Mouse (Mus musculus): ENCODE results near the gene Ginm1. TPM values are rescaled to one million over a fixed set of nuclear protein-coding genes. Genes with fewer than 3 reads are reported as not detected.
A peak's percentile ranks its signal among the peaks of the same experiment; 100 is the strongest.

Gene Ginm1
- polyA plus RNA-seq, 1 experiment from 2014 or later, result 100 TPM

DNA sequence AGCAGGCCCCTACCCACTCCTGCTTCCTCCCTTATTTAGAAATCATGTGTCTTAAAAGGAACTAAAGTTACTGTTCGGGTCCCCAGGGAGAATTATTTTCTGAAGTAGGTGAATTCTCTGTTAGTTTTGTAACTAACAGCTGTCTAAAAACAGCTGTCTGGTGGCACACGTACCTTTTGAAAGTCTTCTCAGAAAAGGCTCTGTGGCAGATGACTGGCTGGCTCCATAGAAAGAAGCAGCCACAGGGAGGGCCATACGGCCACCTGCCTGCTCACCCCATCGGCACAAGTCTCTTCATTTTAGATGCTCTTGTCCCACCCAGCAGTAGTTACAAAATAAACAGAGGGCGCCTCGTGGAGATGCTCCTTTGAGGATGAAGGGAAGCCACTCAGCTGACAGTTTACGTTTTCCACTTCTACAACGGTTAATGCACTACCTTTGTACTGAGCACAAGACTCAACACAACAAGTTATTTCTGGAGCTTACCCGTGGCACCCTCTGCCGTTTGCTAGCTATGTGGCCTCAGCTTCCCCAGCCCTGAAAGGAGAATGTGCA is 42.1 kb upstream of the Ginm1 start:
- no peaks in the 10 kb centered on the region for H3K27me3 ChIP-seq (ENCODE audit: insufficient read depth, low read length)
- H3K4me2 ChIP-seq (replicated peaks; ENCODE audit: low read depth, low read length), result no peak overlapping the region
- no peak overlapping the region for H3K9ac ChIP-seq (replicated peaks; ENCODE audit: low read length)
- no peak for ATAC-seq (ENCODE audit: low FRiP score, low TSS enrichment)
- H3K4me1 ChIP-seq (ENCODE audit: insufficient read depth, low read length), result peaks cover 11% of the 10 kb centered on the region
- H3K4me3 ChIP-seq (ENCODE audit: low read length), result no peak overlapping the region
- no peaks in the 10 kb centered on the region for H3K36me3 ChIP-seq (ENCODE audit: insufficient read depth, low read length)
- 68% methylated on average over 10 of the region's 10 CpGs for WGBS
- H3K27ac ChIP-seq (ENCODE audit: low read length), result no peak overlapping the region
- H3K9me3 ChIP-seq (ENCODE audit: low read length), result no peaks in the 10 kb centered on the region

DNA sequence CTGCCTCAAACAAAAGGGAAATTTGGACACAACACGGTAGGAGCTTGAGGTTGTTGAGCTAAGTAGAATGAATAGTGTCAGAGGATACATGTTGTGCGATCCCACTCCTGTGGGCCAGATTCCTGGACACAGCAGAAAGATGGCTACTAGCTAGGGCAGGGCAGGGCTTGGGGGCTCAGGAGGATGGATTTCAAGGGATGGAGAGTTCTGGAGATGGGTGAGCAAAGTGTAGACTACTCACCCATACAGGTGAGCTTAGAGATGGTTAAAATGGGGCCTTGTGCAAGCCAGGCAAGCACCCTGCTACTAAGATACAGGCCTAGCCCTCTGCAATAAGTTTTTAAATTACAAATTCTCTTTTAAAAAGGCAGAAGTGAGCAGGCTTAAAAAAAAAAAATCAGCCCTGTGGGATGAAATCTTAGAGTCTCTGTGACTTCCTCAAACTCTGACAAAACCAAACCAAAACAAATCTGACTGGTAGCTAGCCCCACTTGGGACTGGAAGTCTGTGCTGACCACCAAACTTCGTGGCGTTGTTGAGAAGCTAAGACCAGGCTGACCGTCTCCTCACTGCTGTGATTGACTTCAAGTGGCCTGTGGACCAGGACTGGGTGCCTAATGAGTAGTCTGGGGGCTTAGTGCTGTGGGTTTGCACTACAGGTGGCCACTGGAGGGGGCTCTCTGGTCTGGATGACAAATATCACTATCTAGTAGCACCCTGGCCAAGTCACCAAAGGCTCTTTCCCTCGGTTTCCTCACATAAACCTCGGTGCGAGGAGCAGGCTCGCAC is 40.9 kb upstream of the Ginm1 start:
- Histone ChIP-seq H3K27ac (ENCODE audit: low read length) (no peak overlapping the region), H3K4me1 (ENCODE audit: insufficient read depth, low read length) (peaks cover 11% of the 10 kb centered on the region), H3K9me3 (ENCODE audit: low read length) (no peaks in the 10 kb centered on the region), H3K27me3 (ENCODE audit: insufficient read depth, low read length) (no peaks in the 10 kb centered on the region), H3K4me3 (ENCODE audit: low read length) (no peak overlapping the region), H3K4me2 (replicated peaks; ENCODE audit: low read depth, low read length) (no peak overlapping the region), H3K9ac (replicated peaks; ENCODE audit: low read length) (no peak overlapping the region), H3K36me3 (ENCODE audit: insufficient read depth, low read length) (no peaks in the 10 kb centered on the region)
- ATAC-seq (ENCODE audit: low FRiP score, low TSS enrichment), result no peak
- WGBS, result 87% methylated on average over 9 of the region's 9 CpGs

DNA sequence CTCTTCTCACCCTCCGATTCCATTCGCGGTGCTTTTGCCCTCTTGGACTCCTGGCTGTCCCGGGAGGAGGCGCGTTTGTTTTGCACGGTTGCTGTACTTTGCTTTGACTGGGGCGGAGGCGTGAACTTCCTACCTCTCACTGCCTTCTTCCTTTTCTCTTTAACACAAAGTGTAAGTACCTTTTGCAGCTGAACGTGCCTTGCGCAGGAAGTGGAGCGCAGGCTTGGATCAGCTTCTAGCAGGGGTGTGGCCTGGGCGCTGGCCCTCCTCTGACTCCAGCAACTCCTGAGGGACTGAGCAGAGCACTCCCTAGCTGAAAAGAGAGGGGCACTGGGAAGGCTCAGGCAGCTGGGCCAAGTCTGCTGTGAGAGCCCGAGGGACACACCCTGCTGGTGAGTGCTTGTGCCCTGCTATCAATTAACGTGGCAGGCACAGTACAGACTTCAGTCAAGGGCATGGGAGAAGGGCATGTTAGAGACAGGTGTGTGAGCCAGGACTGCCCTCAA is 39.6 kb upstream of the Ginm1 start, which contains the start of gene Zc3h12d:
Zc3h12d (plus strand) TSS at position 300 of the 506 bp plus-strand sequence.
- no peaks in the 10 kb centered on the region for H3K9me3 ChIP-seq (ENCODE audit: low read length)
- under 1% methylated on average over 15 of the region's 15 CpGs for WGBS
- peaks cover 11% of the 10 kb centered on the region for H3K4me1 ChIP-seq (ENCODE audit: insufficient read depth, low read length)
- no peaks in the 10 kb centered on the region for H3K27me3 ChIP-seq (ENCODE audit: insufficient read depth, low read length)
- peak; percentile 94 for ATAC-seq (ENCODE audit: low FRiP score, low TSS enrichment)
- peak within 1 kb of the TSS; percentile 63 for H3K4me2 ChIP-seq (replicated peaks; ENCODE audit: low read depth, low read length)
- H3K27ac ChIP-seq (ENCODE audit: low read length), result no peak within 1 kb of the TSS
- H3K9ac ChIP-seq (replicated peaks; ENCODE audit: low read length), result peak within 1 kb of the TSS; percentile 51
- H3K4me3 ChIP-seq (ENCODE audit: low read length), result peak within 1 kb of the TSS; percentile 39
- H3K36me3 ChIP-seq (ENCODE audit: insufficient read depth, low read length), result no peaks in the 10 kb centered on the region

DNA sequence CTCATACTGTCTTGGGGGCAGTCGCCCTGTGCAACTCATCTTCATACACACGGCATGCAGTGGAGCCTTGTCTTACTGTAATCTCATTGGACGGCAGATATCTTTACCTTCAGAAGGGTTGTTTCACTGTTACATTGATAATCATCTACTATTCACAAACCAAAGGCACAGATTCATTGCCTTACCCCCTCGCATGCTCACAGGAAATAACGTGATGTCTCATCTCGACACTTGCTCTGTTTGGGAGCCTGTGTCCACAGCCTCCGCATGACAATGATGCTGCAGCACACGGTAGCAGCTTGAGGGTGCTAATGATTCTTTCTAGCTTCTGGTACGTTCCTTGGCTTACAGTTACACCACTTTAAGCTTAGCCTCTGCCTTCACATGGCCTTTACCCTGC is 33.5 kb upstream of the Ginm1 start:
- H3K4me2 ChIP-seq (replicated peaks; ENCODE audit: low read depth, low read length), result no peak overlapping the region
- no peaks in the 10 kb centered on the region for H3K9me3 ChIP-seq (ENCODE audit: low read length)
- H3K9ac ChIP-seq (replicated peaks; ENCODE audit: low read length), result no peak overlapping the region
- no peak for ATAC-seq (ENCODE audit: low FRiP score, low TSS enrichment)
- no peak overlapping the region for H3K4me3 ChIP-seq (ENCODE audit: low read length)
- H3K27me3 ChIP-seq (ENCODE audit: insufficient read depth, low read length), result no peaks in the 10 kb centered on the region
- no peak overlapping the region for H3K27ac ChIP-seq (ENCODE audit: low read length)
- H3K4me1 ChIP-seq (ENCODE audit: insufficient read depth, low read length), result no peaks in the 10 kb centered on the region
- WGBS, result 93% methylated on average over 9 of the region's 9 CpGs
- peaks cover 20% of the 10 kb centered on the region for H3K36me3 ChIP-seq (ENCODE audit: insufficient read depth, low read length)

DNA sequence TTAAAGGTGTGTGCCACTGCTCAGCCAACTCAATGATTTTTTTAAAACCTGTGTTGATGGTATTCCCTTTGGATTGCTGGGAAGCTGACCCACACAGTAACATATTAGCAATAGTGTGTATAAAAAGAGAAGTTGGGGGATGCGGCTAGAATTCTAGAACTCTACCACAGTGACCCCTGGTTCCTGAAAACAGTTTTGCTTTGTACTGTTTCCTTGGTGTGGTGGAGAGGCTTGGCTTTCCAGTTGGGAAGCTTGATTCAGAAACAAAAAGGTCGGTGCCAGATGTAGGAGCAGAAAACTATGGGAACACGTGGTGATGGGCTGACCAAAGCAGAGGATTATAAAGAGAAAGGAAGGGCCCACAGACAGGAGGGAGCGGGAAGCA is 32.6 kb upstream of the Ginm1 start:
- H3K9me3 ChIP-seq (ENCODE audit: low read length), result no peaks in the 10 kb centered on the region
- ATAC-seq (ENCODE audit: low FRiP score, low TSS enrichment), result no peak
- no peak overlapping the region for H3K27ac ChIP-seq (ENCODE audit: low read length)
- H3K4me3 ChIP-seq (ENCODE audit: low read length), result no peak overlapping the region
- H3K4me1 ChIP-seq (ENCODE audit: insufficient read depth, low read length), result no peaks in the 10 kb centered on the region
- H3K9ac ChIP-seq (replicated peaks; ENCODE audit: low read length), result no peak overlapping the region
- WGBS, result 91% methylated on average over 4 of the region's 4 CpGs
- H3K36me3 ChIP-seq (ENCODE audit: insufficient read depth, low read length), result peaks cover 24% of the 10 kb centered on the region
- no peaks in the 10 kb centered on the region for H3K27me3 ChIP-seq (ENCODE audit: insufficient read depth, low read length)
- no peak overlapping the region for H3K4me2 ChIP-seq (replicated peaks; ENCODE audit: low read depth, low read length)

DNA sequence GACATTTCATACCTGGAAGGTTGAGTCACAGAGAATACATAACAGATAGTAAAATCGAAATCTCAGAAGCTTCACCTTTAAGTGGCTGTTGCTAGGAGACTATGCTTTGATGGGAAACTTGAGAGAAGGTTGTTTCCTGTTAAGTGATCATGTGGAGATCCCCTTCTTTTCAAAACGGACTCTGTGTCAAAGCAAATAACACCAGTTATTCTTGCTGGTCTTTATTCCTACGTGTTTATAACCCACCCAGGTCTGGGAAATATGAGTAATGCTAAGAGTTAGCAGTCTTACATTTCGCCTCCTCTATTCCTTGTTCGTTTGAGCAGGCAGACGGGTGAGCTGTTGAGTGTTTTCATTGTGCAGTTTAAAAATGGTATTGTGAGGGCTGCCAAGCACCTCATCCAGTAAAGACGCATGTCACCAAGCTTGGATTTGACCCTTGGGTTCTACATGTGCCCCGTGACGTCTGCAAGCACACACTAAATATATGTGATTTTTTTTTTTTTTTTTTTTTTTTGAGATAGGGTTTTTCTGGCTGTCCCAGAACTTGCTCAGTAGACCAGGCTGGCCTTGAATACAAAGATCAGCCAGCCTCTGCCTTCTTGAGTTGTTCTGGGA is 32.1 kb upstream of the Ginm1 start:
- H3K4me2 ChIP-seq (replicated peaks; ENCODE audit: low read depth, low read length), result no peak overlapping the region
- H3K9me3 ChIP-seq (ENCODE audit: low read length), result no peaks in the 10 kb centered on the region
- no peak for ATAC-seq (ENCODE audit: low FRiP score, low TSS enrichment)
- H3K9ac ChIP-seq (replicated peaks; ENCODE audit: low read length), result no peak overlapping the region
- H3K4me1 ChIP-seq (ENCODE audit: insufficient read depth, low read length), result no peaks in the 10 kb centered on the region
- no peak overlapping the region for H3K27ac ChIP-seq (ENCODE audit: low read length)
- no peak overlapping the region for H3K4me3 ChIP-seq (ENCODE audit: low read length)
- WGBS, result 72% methylated on average over 9 of the region's 9 CpGs
- no peaks in the 10 kb centered on the region for H3K27me3 ChIP-seq (ENCODE audit: insufficient read depth, low read length)
- peaks cover 27% of the 10 kb centered on the region for H3K36me3 ChIP-seq (ENCODE audit: insufficient read depth, low read length)

DNA sequence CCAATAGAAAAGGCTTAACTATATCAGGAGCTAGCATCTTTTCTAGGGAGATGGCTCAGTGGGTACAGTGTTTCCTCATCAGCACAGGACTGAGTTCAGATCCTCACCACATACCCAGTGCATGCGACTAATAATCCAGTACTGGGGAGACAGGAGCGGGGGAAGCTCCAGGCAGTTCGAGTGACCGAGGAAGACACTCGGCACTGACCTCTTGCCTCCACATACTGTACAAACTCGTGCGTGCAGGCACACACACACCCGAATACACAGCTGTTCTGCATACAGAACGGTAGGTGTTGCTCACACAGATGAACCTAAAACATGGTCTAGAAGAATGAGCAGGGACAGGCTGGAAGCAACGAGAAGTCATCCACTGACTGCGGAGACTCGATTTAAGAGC is 29.4 kb upstream of the Ginm1 start:
- no peak for ATAC-seq (ENCODE audit: low FRiP score, low TSS enrichment)

DNA sequence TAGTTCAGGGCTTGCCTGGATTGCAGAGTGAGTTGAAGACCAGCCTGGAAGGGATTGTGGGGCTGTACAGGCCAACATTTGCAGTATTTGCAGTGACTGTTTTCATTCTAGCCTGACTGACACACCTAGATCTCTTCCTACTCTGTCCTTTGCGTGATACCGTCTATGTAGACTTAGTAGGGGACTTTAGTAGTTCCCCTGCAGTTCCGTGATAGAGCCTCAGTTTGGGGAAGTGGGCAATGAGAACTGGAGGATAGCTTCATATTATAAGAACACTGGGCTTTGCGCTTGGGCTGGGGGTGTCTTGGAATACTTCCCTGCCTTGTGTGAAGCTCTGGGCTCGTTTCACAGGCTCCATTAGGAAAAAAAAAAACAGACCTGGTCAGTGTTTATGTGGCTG is 27.5 kb upstream of the Ginm1 start:
- 94% methylated on average over 5 of the region's 5 CpGs for WGBS
- H3K27me3 ChIP-seq (ENCODE audit: insufficient read depth, low read length), result no peaks in the 10 kb centered on the region
- no peak overlapping the region for H3K4me2 ChIP-seq (replicated peaks; ENCODE audit: low read depth, low read length)
- no peak overlapping the region for H3K9ac ChIP-seq (replicated peaks; ENCODE audit: low read length)
- no peaks in the 10 kb centered on the region for H3K9me3 ChIP-seq (ENCODE audit: low read length)
- ATAC-seq (ENCODE audit: low FRiP score, low TSS enrichment), result no peak
- H3K4me3 ChIP-seq (ENCODE audit: low read length), result no peak overlapping the region
- H3K4me1 ChIP-seq (ENCODE audit: insufficient read depth, low read length), result no peaks in the 10 kb centered on the region
- peaks cover 29% of the 10 kb centered on the region for H3K36me3 ChIP-seq (ENCODE audit: insufficient read depth, low read length)
- no peak overlapping the region for H3K27ac ChIP-seq (ENCODE audit: low read length)

More for the DNA sequence above, 29.4 kb upstream of the Ginm1 start:
- Histone ChIP-seq H3K27ac (ENCODE audit: low read length) (no peak overlapping the region), H3K9me3 (ENCODE audit: low read length) (no peaks in the 10 kb centered on the region), H3K9ac (replicated peaks; ENCODE audit: low read length) (no peak overlapping the region), H3K36me3 (ENCODE audit: insufficient read depth, low read length) (peaks cover 31% of the 10 kb centered on the region), H3K4me3 (ENCODE audit: low read length) (no peak overlapping the region), H3K4me1 (ENCODE audit: insufficient read depth, low read length) (no peaks in the 10 kb centered on the region), H3K4me2 (replicated peaks; ENCODE audit: low read depth, low read length) (no peak overlapping the region), H3K27me3 (ENCODE audit: insufficient read depth, low read length) (no peaks in the 10 kb centered on the region)
- WGBS, result 94% methylated on average over 12 of the region's 12 CpGs

DNA sequence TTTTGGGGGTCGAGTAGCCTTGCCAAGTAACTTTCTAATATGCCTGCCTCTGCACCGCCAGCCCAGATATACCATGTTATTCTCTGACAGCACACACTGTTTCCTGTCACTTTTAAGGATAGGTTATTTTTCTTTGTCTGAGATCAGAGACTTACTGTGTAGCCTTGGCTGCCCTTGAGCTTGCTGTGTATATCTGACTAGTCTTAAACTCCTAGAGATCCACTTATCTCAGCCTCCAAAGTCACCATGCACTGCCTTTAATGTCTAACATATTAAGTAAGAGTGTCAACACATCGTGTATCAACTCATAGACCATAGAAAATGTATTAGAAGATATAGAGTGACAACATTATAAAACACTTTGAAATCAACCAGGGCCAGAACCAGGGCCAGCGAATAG is 27.0 kb upstream of the Ginm1 start:
- H3K36me3 ChIP-seq (ENCODE audit: insufficient read depth, low read length), result peaks cover 29% of the 10 kb centered on the region
- H3K4me3 ChIP-seq (ENCODE audit: low read length), result no peak overlapping the region
- no peak for ATAC-seq (ENCODE audit: low FRiP score, low TSS enrichment)

DNA sequence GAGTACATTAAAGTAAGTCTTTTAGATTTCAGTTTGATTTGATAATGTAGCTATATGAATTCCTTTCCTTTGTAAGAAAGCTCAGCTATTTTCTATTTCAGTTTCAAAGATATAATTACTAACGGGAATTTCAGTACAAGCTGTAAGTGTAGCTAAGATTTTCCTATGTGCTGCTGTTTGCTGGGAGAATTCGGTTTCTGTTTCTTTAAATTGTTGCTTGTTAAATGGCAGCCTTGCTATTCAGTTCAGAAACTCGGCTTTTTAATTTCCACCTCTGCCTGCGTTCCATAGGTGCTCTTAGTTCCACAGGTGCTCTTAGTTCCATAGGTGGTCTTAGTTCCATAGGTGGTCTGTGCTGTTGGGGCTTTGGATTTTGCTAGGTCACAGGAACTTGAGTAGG is 26.5 kb upstream of the Ginm1 start:
- no peak overlapping the region for H3K4me2 ChIP-seq (replicated peaks; ENCODE audit: low read depth, low read length)
- H3K9me3 ChIP-seq (ENCODE audit: low read length), result no peaks in the 10 kb centered on the region
- H3K4me1 ChIP-seq (ENCODE audit: insufficient read depth, low read length), result no peaks in the 10 kb centered on the region
- no peak for ATAC-seq (ENCODE audit: low FRiP score, low TSS enrichment)
- no peak overlapping the region for H3K27ac ChIP-seq (ENCODE audit: low read length)
- WGBS, result 88% methylated on average over 4 of the region's 4 CpGs
- peaks cover 33% of the 10 kb centered on the region for H3K36me3 ChIP-seq (ENCODE audit: insufficient read depth, low read length)
- no peak overlapping the region for H3K9ac ChIP-seq (replicated peaks; ENCODE audit: low read length)
- H3K27me3 ChIP-seq (ENCODE audit: insufficient read depth, low read length), result no peaks in the 10 kb centered on the region
- H3K4me3 ChIP-seq (ENCODE audit: low read length), result no peak overlapping the region

More for the DNA sequence above, 27.0 kb upstream of the Ginm1 start:
- Histone ChIP-seq H3K9ac (replicated peaks; ENCODE audit: low read length) (no peak overlapping the region), H3K9me3 (ENCODE audit: low read length) (no peaks in the 10 kb centered on the region), H3K4me2 (replicated peaks; ENCODE audit: low read depth, low read length) (no peak overlapping the region), H3K27me3 (ENCODE audit: insufficient read depth, low read length) (no peaks in the 10 kb centered on the region), H3K27ac (ENCODE audit: low read length) (no peak overlapping the region), H3K4me1 (ENCODE audit: insufficient read depth, low read length) (no peaks in the 10 kb centered on the region)
- 86% methylated on average over 4 of the region's 4 CpGs for WGBS

Measured in kidney, embryonic 16.5 days (tissue).